Mouse (Mus musculus) neural tube, embryonic 15.5 days (tissue): ENCODE measurements around the gene Ccdc81. TPM values are rescaled to one million over a fixed set of nuclear protein-coding genes. Genes with fewer than 3 reads are reported as not detected.
A peak's percentile ranks its signal among the peaks of the same experiment; 100 is the strongest.

Source experiments
- ATAC-seq: fragments of 200-750 bp; cut with Nextera tagmentation; 2 replicates; pipeline ENCODE4 v1.8.0; 2017; ENCODE audit warnings: mild to moderate bottlenecking, moderate TSS enrichment, moderate library complexity; ENCODE audit not compliant: low FRiP score
- H3K27ac ChIP-seq: fragments of 300-500 bp; sonication (generic); replicated peaks from 2 replicates; pipeline ENCODE4 v1.5.1; 2015; ENCODE audit warnings: mild to moderate bottlenecking, inconsistent platforms
- H3K27me3 ChIP-seq: fragments of 300-500 bp; sonication (generic); replicated peaks from 2 replicates; pipeline ENCODE4 v1.6.1; 2015; ENCODE audit warnings: inconsistent platforms
- H3K36me3 ChIP-seq: fragments of 300-500 bp; sonication (generic); 2 replicates; pipeline ENCODE4 v1.6.1; 2015; ENCODE audit warnings: inconsistent platforms
- H3K4me1 ChIP-seq: fragments of 300-500 bp; sonication (generic); 2 replicates; pipeline ENCODE4 v1.6.1; 2015; ENCODE audit warnings: inconsistent platforms
- H3K4me2 ChIP-seq: fragments of 300-500 bp; sonication (generic); 2 replicates; pipeline ENCODE4 v1.6.1; 2015; ENCODE audit warnings: inconsistent platforms, mild to moderate bottlenecking, moderate library complexity
- H3K4me3 ChIP-seq: fragments of 300-500 bp; sonication (generic); replicated peaks from 2 replicates; pipeline ENCODE4 v1.5.1; 2015; ENCODE audit warnings: mild to moderate bottlenecking, inconsistent platforms
- H3K9ac ChIP-seq: fragments of 300-500 bp; sonication (generic); replicated peaks from 2 replicates; pipeline ENCODE4 v1.6.1; 2015; ENCODE audit warnings: mild to moderate bottlenecking, inconsistent platforms
- H3K9me3 ChIP-seq: fragments of 300-500 bp; sonication (generic); replicated peaks from 2 replicates; pipeline ENCODE4 v1.6.1; 2016; ENCODE audit warnings: inconsistent platforms
- WGBS: fragments of 180-500 bp; shearing (Covaris S2); methylation state at CpG from one replicate; pipeline ENCODE4 v1.1.7; 2015; ENCODE audit warnings: mixed read lengths; 5-methylcytosine and 5-hydroxymethylcytosine counted together
- polyA plus RNA-seq: library from polyadenylated mRNA; unstranded; fragments of >200 nt; fragmentation: Nextera tagmentation; extraction: Ambion mirVana; gene quantifications from 2 replicates; pipeline ENCODE4 v1.2.1, GENCODE M21; 2015

Gene Ccdc81
- 0.50 and 0.69 TPM in 2 replicates for polyA plus RNA-seq

DNA sequence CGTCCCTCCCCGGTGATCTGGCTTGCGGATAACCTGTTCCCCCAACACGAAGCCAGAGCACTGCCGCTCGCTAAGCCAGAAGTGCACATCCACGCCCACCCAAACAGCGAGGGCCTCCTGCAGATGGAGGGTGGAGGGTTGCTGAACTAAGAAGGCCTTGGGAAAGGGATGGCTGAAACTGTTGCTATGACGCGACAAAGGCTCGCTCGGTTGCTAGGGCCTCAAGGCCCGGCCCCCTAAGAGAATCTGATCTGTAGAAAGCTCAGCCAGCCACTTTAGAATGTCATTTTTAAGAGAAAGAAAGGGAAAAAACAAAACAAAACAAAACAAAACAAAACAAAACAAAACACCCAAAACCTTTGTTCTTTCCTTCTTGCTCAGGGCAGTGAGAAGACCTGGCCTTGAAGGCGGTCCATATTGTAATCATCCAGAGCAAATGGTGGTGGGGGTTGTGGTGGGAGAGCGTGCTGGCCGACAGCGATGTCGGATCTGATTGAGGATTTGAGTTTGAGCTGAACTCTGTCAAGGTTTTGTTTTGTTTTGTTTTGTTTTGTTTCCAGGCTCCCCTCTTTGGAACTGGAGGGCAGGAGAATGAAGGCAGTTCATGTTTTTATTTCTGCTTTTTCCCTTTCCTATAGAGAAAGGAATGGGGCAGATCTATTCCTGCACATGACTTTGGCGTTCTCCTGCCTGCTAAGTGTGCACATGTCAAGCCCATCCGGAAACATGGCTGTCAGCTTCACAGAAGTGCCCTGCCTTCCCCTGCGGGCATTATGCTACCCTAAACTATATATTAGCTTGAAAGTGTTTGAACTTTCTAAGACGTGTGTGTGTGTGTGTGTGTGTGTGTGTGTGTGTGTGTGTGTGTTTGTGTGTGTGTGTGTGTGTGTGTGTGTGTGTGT lies at the start of gene Ccdc81:
Gene Ccdc81 (minus strand): TSS at position 188 of the 902 bp plus-strand sequence.
- H3K4me1 ChIP-seq, result 0 out of 2 replicates have a peak, but pooled peaks cover 3% of the 10 kb centered on the region
- H3K4me2 ChIP-seq, result peak within 1 kb of the TSS; percentile 26
- no peak within 1 kb of the TSS for H3K9ac ChIP-seq
- H3K36me3 ChIP-seq, result no peaks in the 10 kb centered on the region
- H3K27ac ChIP-seq, result no peak within 1 kb of the TSS
- no peaks in the 10 kb centered on the region for H3K9me3 ChIP-seq
- no peaks in the 10 kb centered on the region for H3K27me3 ChIP-seq
- 44% methylated on average over 22 of the region's 22 CpGs for WGBS
- H3K4me3 ChIP-seq, result no peak within 1 kb of the TSS
- no peak; the same call in 1 of the 2 replicates for ATAC-seq

DNA sequence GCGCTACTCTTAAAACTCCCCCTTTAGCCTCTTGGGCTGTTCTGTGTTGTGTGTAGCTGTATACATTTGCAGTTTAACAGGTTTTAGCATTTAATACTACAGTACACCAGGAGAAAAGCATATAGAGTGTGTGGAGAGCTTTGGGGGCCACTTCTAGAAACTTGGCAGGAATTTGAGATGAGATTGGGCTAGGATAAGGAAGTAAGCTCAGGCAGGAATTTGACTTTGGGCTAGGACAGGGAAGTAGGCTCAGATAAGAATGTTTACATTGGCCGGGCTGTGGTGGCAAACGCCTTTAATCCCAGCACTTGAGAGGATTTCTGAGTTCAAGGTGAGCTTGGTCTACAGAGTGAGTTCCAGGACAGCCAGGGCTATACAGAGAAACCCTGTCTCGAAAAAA lies 46.0 kb upstream of the Ccdc81 start:
- Histone ChIP-seq H3K4me1 (no peaks in the 10 kb centered on the region), H3K4me3 (no peak overlapping the region), H3K27me3 (no peaks in the 10 kb centered on the region), H3K9ac (no peak overlapping the region), H3K36me3 (peaks cover 6% of the 10 kb centered on the region), H3K9me3 (no peaks in the 10 kb centered on the region), H3K4me2 (no peak overlapping the region), H3K27ac (no peak overlapping the region)
- no peak for ATAC-seq
- 83% methylated on average over 4 of the region's 4 CpGs for WGBS

DNA sequence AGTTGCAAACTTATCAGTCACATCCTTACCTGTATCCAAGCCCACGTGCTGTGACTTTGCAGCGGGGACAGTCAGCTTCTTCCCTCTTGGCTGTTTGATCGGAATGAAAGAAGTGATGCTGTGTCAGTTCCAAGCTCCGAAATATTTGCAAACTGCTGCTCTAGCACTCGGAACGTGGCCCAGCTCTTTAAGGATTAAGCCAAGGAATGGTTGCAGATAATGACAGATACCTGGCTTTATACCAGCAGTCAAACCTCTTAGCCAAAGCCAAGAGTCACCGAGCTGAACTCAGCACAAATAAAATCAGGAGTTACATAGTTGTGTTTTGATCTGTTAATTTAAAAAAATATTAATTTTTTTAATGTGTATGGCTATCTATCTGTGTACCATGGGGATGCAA lies 44.6 kb upstream of the Ccdc81 start:
- ATAC-seq, result no peak
- WGBS, result 92% methylated on average over 7 of the region's 7 CpGs
- no peak overlapping the region for H3K4me2 ChIP-seq

DNA sequence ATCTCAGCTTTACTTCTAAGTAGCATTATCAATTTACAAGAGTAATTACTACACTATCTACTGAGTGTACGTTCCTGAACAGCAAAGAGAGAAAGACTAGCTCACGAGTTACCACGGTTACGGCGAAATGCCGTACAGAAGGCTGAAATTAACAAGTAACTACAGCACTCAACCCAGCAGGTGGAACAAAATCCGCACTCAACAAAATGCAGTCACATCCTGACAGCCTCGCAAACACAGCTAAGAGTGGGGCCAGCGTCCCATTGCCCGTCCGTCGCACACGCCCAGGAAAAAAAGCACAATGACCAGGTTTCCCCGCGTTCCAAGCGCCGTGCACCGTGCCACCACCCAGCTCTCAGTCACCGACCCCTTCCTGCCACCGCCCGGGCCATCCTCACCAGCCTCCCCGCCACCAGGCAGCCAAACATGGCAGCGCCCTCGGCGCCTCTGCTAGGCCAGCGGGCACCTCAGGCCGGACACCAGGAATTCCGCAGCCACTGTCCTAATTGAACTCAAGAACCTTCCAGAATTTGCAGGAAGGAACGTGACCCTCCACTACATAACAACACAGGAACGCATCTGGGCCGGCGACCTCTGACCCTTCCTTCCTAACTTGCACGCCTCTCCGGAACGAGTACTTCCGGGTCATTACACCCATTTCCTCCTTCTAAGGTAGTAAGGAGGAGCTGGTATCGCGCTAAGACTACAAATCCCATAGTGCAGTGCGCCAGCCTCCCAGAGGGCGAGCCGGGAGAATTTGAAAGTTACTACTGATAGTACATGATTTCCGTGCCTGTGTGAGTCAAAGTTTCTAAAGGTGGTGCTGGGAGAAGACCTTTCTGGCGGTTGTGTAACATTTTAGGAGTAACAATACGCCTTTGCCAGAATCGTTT lies 37.4 kb upstream of the Ccdc81 start, which contains the start of gene Hikeshi:
Gene Hikeshi (minus strand): TSS at position 634 of the 893 bp plus-strand sequence.
- Histone ChIP-seq H3K27ac (peak within 1 kb of the TSS; percentile 77), H3K4me3 (peak within 1 kb of the TSS; percentile 61), H3K36me3 (no peaks in the 10 kb centered on the region), H3K27me3 (no peaks in the 10 kb centered on the region), H3K4me2 (peak within 1 kb of the TSS; percentile 65), H3K9me3 (no peaks in the 10 kb centered on the region), H3K4me1 (peaks cover 15% of the 10 kb centered on the region), H3K9ac (peak within 1 kb of the TSS; percentile 63)
- 0% methylated on average over 45 of the region's 45 CpGs for WGBS
- peak; percentile 100 for ATAC-seq

More for the DNA sequence above, 44.6 kb upstream of the Ccdc81 start:
- Histone ChIP-seq H3K36me3 (no peaks in the 10 kb centered on the region), H3K4me3 (no peak overlapping the region), H3K27ac (no peak overlapping the region), H3K4me1 (no peaks in the 10 kb centered on the region), H3K27me3 (no peaks in the 10 kb centered on the region), H3K9me3 (no peaks in the 10 kb centered on the region), H3K9ac (no peak overlapping the region)

DNA sequence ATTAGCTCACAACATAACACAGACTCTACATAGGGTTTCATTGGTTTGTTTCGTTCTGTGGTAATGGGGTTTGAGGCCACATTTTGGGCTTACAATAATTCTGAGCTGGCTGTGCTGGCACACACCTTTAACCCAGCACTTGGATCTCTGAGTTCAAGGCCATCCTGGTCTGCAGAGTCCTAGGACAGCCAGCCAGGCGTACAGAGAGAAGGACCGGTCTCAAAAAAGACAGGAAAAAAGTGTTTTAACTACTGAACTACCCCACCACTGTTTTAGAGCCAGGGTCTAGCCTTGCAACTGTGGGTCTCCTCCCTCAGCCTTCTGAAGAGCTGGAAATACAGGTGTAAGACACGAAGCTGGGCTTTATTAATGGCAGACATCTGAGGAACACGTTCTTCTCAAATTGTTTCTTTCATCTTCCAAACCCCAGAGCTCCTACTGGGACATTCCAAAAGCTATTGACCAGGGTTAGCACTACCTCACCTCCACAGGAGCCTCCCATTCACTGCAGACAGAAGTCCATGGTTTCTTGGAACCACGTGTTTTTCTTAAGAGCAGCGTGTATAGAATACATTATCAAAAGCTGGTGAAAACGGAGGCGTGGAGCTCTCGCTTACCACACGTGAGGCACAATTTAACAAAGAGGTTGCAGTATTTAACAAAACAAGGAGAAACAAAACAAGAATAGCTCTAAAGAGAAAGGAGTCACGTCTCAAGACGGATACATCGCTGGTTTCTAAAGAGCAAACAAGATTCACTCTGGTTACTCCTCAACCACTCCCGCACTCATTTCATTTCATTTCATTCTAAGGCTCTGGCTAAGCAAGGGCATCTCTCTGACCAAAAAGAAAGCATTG lies 36.3 kb upstream of the Ccdc81 start:
- Histone ChIP-seq H3K4me3 (peak overlapping the region; percentile 61), H3K27me3 (no peaks in the 10 kb centered on the region), H3K4me1 (peaks cover 15% of the 10 kb centered on the region), H3K27ac (no peak overlapping the region), H3K9ac (peak overlapping the region; percentile 63), H3K4me2 (peak overlapping the region; percentile 65), H3K36me3 (no peaks in the 10 kb centered on the region), H3K9me3 (no peaks in the 10 kb centered on the region)
- ATAC-seq, result no peak
- 41% methylated on average over 15 of the region's 15 CpGs for WGBS

DNA sequence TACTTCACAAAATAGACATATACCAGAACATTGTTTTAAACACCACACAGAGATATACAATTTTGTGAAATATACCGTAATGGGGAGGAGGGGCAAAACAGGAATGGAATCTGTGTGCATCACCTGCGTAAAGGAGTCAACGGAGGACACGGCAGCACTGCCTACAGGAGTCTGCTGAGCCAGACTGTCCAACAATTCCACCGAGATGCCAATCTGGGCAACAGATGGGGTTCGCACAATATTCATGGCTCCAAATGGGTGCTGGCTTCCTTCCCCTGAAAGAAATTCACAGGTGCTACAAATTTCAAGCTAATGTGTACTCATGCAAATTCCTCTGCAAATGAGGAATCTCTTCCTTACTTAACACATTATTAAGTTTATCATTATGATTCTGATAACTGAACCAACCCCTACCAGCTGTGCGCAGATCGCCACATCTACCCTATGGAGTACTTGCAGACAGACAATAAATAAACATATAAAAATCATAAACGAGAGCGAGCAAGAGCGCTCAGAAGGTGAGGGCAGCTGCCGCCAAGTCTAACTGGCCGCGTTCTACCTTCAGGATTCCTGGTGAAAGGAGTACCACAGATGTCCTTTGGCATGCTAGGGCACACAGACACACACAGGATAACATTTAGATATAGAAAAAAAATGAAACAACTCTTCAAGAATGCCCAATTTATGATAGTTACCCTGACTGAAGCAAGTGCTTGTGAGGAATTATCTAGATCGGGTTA lies 20.2 kb upstream of the Ccdc81 start:
- Histone ChIP-seq H3K4me3 (no peak overlapping the region), H3K27me3 (no peaks in the 10 kb centered on the region), H3K9ac (no peak overlapping the region), H3K27ac (no peak overlapping the region), H3K4me1 (no peaks in the 10 kb centered on the region), H3K4me2 (no peak overlapping the region), H3K36me3 (peaks cover 18% of the 10 kb centered on the region), H3K9me3 (no peaks in the 10 kb centered on the region)
- 94% methylated on average over 15 of the region's 15 CpGs for WGBS
- ATAC-seq, result no peak

DNA sequence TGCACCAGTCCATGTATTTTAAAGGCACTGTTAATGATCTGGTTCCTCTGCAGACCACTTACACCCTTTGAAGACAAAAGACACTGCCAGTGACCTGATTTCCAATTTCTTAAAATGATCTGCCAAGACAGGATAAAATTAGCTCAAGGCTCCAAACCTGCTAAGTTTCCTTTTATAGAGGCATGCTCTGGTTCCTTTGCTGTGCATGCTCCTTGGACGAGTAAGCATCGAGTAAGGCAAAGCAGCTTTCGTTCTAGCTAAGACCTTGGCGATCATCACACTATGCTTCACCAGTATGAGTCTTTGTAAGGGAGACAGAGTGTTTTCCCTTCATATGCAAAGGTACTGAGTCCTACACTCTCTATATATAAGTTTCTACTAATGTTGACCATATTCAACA lies 14.3 kb upstream of the Ccdc81 start:
- peaks cover 17% of the 10 kb centered on the region for H3K36me3 ChIP-seq
- ATAC-seq, result no peak
- H3K27ac ChIP-seq, result no peak overlapping the region
- H3K9me3 ChIP-seq, result no peaks in the 10 kb centered on the region
- no peak overlapping the region for H3K4me2 ChIP-seq
- H3K4me1 ChIP-seq, result no peaks in the 10 kb centered on the region
- H3K27me3 ChIP-seq, result no peaks in the 10 kb centered on the region
- H3K4me3 ChIP-seq, result no peak overlapping the region
- WGBS, result 94% methylated on average over 4 of the region's 4 CpGs
- H3K9ac ChIP-seq, result no peak overlapping the region

DNA sequence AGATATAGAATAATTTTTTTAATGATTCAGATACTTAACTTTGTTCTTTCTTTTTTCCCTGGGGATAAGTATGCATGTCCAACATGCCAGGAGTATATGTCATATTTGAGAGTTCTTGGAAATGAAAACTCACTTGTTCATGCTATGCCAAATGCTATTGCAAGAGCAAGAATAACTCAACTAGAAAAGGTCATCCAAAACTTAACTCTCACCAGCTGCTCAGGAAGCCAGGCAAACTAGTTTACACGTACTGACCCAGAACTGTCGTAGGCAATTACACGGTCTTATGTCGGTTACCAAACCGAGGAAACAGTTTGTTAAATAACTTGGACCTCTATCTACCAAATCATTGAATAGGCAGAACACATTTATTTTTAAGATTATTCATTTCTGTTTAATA lies 13.3 kb upstream of the Ccdc81 start:
- Histone ChIP-seq H3K9me3 (no peaks in the 10 kb centered on the region), H3K36me3 (peaks cover 17% of the 10 kb centered on the region), H3K27me3 (no peaks in the 10 kb centered on the region), H3K4me3 (no peak overlapping the region), H3K4me2 (no peak overlapping the region), H3K4me1 (no peaks in the 10 kb centered on the region), H3K27ac (no peak overlapping the region), H3K9ac (no peak overlapping the region)
- 94% methylated on average over 5 of the region's 5 CpGs for WGBS
- no peak for ATAC-seq

DNA sequence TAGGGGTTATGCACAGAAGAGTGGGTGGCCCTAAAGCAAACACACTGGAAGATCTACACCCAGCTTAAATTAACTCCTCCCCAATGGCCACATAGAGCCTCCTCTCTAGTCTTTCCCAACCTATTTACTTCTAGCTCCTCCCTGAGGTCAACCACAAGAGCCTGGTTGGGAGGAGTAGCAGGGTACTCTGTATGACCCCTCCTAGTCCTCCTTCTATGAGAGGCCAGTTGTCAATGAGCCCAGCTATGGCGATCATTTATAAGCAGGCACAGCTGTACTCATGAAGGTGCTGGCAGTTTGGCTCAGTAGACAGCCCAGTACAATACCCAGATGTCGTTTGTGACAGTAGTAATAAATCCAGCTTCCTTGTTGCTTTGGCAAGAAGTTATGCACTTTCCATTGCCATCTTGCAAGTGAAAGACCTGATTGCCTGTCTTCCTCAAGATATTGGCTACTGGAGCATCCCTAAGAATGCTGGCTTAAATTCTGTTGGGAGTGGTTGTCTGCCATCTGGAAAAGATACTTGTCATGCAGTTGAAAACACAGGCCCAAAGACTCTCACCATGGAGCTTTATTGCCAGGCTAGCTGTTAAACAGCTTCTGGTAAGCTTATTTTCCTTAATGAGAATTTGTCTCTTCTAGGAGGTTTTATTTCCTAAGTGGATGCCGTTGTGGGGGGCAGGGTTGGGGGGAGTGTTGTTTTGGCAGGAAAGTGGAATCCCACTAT lies 10.2 kb upstream of the Ccdc81 start:
- no peaks in the 10 kb centered on the region for H3K9me3 ChIP-seq
- no peak overlapping the region for H3K4me2 ChIP-seq
- H3K4me3 ChIP-seq, result no peak overlapping the region
- no peaks in the 10 kb centered on the region for H3K27me3 ChIP-seq
- no peaks in the 10 kb centered on the region for H3K4me1 ChIP-seq
- no peak overlapping the region for H3K9ac ChIP-seq
- no peak overlapping the region for H3K27ac ChIP-seq
- 64% methylated on average over 3 of the region's 3 CpGs for WGBS
- peaks cover 12% of the 10 kb centered on the region for H3K36me3 ChIP-seq
- ATAC-seq, result no peak

DNA sequence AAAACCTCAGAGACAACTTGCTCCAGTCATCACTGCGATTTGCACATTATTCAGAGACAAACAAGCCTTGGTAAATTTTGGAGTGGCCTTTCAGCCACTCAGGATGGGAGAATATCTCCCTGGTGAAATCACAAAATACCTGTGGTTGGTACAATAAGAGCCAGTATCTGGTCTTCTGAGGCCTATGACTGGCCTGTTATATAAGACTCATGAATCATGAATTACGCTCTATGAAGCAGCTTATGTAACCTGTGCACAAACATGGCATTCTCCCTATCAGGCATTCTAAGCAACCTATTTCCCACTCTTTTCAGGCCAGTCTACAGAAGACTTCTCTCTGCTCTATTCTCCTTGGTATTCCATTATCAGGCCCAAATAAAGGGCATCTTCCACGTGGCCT lies 8.9 kb upstream of the Ccdc81 start:
- H3K36me3 ChIP-seq, result peaks cover 6% of the 10 kb centered on the region
- no peak for ATAC-seq
- H3K27me3 ChIP-seq, result no peaks in the 10 kb centered on the region
- H3K4me2 ChIP-seq, result no peak overlapping the region
- 88% methylated on average over 3 of the region's 3 CpGs for WGBS
- H3K4me1 ChIP-seq, result no peaks in the 10 kb centered on the region
- no peak overlapping the region for H3K4me3 ChIP-seq
- no peaks in the 10 kb centered on the region for H3K9me3 ChIP-seq
- no peak overlapping the region for H3K9ac ChIP-seq
- no peak overlapping the region for H3K27ac ChIP-seq
